Mouse (Mus musculus): Measurements from ENCODE around the gene Mecom.

DNA sequence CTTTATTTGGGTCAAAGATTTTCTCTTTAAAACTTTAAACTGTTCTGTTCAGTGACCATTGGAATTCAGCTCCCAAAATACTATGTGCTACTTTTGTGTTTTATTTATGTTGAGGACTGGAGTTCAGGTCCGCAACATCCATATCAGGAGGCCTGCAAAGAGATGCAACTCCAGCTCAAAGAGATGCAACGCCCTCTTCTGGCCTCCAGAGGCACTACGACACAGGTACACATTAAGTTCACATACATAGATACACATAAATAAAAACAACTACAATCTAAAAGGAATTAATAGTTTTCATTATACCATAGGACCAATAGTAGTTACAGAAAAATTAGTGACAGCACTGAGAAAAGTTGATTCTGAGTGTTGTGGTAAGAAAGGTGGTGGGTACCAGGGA is 278.6 kb downstream of the Mecom start:
- TF ChIP-seq GATA1 (IDR thresholded peaks at IDR 0.05; ENCODE audit: low read length), result no peak
- no peak for TF ChIP-seq TAL1 (IDR thresholded peaks at IDR 0.05; ENCODE audit: low read length)
